Mouse (Mus musculus) CH12F3 (cell line): Measurements from ENCODE around the gene Med12l.

Experiments
- in situ Hi-C: fragments of 300-500 bp; cut with MboI; formaldehyde crosslinking; loops from 2 replicates; pipeline ENCODE4 v1.14.3; 2020; ENCODE audit warnings: low sequenced_read_pairs

The Med12l gene

GRCm38 (mm10) chr3:59175234-59175633 is 169.6 kb downstream of the Med12l start:
- in situ Hi-C loops = no loop called here

- in situ Hi-C loops = no loop called here
These were observed 171.2 kb downstream of the Med12l start for GRCm38 (mm10) chr3:59176871-59177270.

- in situ Hi-C loops = no loop called here
These were observed 175.5 kb downstream of the Med12l start for GRCm38 (mm10) chr3:59181134-59181533.

GRCm38 (mm10) chr3:59182129-59182528 is 176.5 kb downstream of the Med12l start:
- in situ Hi-C loops = no loop called here

GRCm38 (mm10) chr3:59185662-59186061 is 180.0 kb downstream of the Med12l start:
- in situ Hi-C loops = no loop called here

- in situ Hi-C loops = no loop called here
These were observed 181.7 kb downstream of the Med12l start for GRCm38 (mm10) chr3:59187336-59187735.

GRCm38 (mm10) chr3:59191674-59192073 is 186.0 kb downstream of the Med12l start:
- in situ Hi-C loops = no loop called here

GRCm38 (mm10) chr3:59194099-59194498 is 188.5 kb downstream of the Med12l start:
- in situ Hi-C loops = no loop called here

- in situ Hi-C loops = no loop called here
These were observed 189.3 kb downstream of the Med12l start, which contains the start of gene Gpr87 for GRCm38 (mm10) chr3:59194938-59195337. Gpr87 (minus strand) TSS chr3:59195104.

- in situ Hi-C loops = no loop called here
These were observed 191.8 kb downstream of the Med12l start for GRCm38 (mm10) chr3:59197329-59197948.

- in situ Hi-C loops = no loop called here
These were observed 198.3 kb downstream of the Med12l start for GRCm38 (mm10) chr3:59203802-59204520.

GRCm38 (mm10) chr3:59204719-59205503 is 199.3 kb downstream of the Med12l start:
- in situ Hi-C loops = no loop called here

GRCm38 (mm10) chr3:59205941-59206340 is 200.3 kb downstream of the Med12l start:
- in situ Hi-C loops = no loop called here

GRCm38 (mm10) chr3:59208650-59209548 is 203.3 kb downstream of the Med12l start:
- in situ Hi-C loops = no loop called here

- in situ Hi-C loops = no loop called here
These were observed 204.5 kb downstream of the Med12l start for GRCm38 (mm10) chr3:59210089-59210488.

GRCm38 (mm10) chr3:59210727-59211126 is 205.1 kb downstream of the Med12l start, which contains the start of gene P2ry13:
P2ry13 (minus strand) TSS chr3:59210882.
- in situ Hi-C loops = no loop called here

- in situ Hi-C loops = no loop called here
These were observed 206.2 kb downstream of the Med12l start for GRCm38 (mm10) chr3:59211784-59212183.

- in situ Hi-C loops = no loop called here
These were observed 206.8 kb downstream of the Med12l start for GRCm38 (mm10) chr3:59212404-59212803.

- in situ Hi-C loops = no loop called here
These were observed 211.6 kb downstream of the Med12l start for GRCm38 (mm10) chr3:59217211-59217610.

GRCm38 (mm10) chr3:59219326-59219725 is 213.7 kb downstream of the Med12l start:
- in situ Hi-C loops = no loop called here

- in situ Hi-C loops = no loop called here
These were observed 216.7 kb downstream of the Med12l start for GRCm38 (mm10) chr3:59222303-59222702.
